Mouse (Mus musculus) frontal cortex, postnatal 25 days (tissue): ENCODE data around the gene Hist1h2ai.
"Not testable (repeated sequence)": the region's sequence is repeated elsewhere in the genome, so short reads cannot be mapped to it uniquely, and the experiment has no call there.

Source experiments
- DNase-seq, 2 experiments: peaks; one replicate each; pipeline ENCODE4 v3.0.0; 2022; ENCODE audit warnings: low spot score in 2 of 2

Hist1h2ai gene

GRCm38 (mm10) chr13:21727948-21728572, 11.8 kb downstream of the Hist1h2ai start:
- no peak for DNase-seq

- DNase-seq, result no peak
These were observed 13.3 kb downstream of the Hist1h2ai start for GRCm38 (mm10) chr13:21729544-21729943.

GRCm38 (mm10) chr13:21733466-21733865, 17.2 kb downstream of the Hist1h2ai start:
- DNase-seq, result no peak

- peak; percentile 42 to 61 for DNase-seq
These were observed 18.0 kb downstream of the Hist1h2ai start for GRCm38 (mm10) chr13:21734010-21734905.

- peak; percentile 58 to 69 for DNase-seq
These were observed 18.9 kb downstream of the Hist1h2ai start, which contains the start of gene Hist1h4j for GRCm38 (mm10) chr13:21734906-21735767. Gene Hist1h4j, plus strand, starts transcription at chr13:21735064.

- no peak for DNase-seq
These were observed 28.8 kb downstream of the Hist1h2ai start for GRCm38 (mm10) chr13:21745006-21745405.

- DNase-seq, result no peak
These were observed 33.4 kb downstream of the Hist1h2ai start for GRCm38 (mm10) chr13:21749387-21750158.

GRCm38 (mm10) chr13:21750159-21751017, 34.2 kb downstream of the Hist1h2ai start, which contains the start of gene Hist1h4k:
Gene Hist1h4k, minus strand, starts transcription at chr13:21750505.
- peak; percentile 90 for DNase-seq

GRCm38 (mm10) chr13:21751417-21751816, 35.2 kb downstream of the Hist1h2ai start:
- no peak for DNase-seq

- no peak for DNase-seq
These were observed 35.6 kb downstream of the Hist1h2ai start for GRCm38 (mm10) chr13:21751827-21752226.

- no peak for DNase-seq
These were observed 36.1 kb downstream of the Hist1h2ai start for GRCm38 (mm10) chr13:21752356-21752755.

- no peak for DNase-seq
These were observed 36.9 kb downstream of the Hist1h2ai start for GRCm38 (mm10) chr13:21753051-21753523.

GRCm38 (mm10) chr13:21753524-21754285, 37.5 kb downstream of the Hist1h2ai start, which contains the start of the genes Hist1h2ak and Hist1h2bn:
Gene Hist1h2ak, minus strand, starts transcription at chr13:21753827.
Gene Hist1h2bn, plus strand, starts transcription at chr13:21754123.
- peak; percentile 40 to 56 for DNase-seq

- not testable (repeated sequence) for DNase-seq
These were observed 38.2 kb downstream of the Hist1h2ai start for GRCm38 (mm10) chr13:21754294-21755001.

- no peak for DNase-seq
These were observed 39.5 kb downstream of the Hist1h2ai start for GRCm38 (mm10) chr13:21755707-21756106.
